Mouse (Mus musculus) limb, embryonic 14.5 days (tissue): ENCODE data around the gene Myo9b. TPM values are rescaled to one million over a fixed set of nuclear protein-coding genes. Genes with fewer than 3 reads are reported as not detected.
"Not testable (repeated sequence)": the region's sequence is repeated elsewhere in the genome, so short reads cannot be mapped to it uniquely, and the experiment has no call there.

Source experiments
- ATAC-seq: fragments of 200-750 bp; cut with Nextera tagmentation; 2 replicates; pipeline ENCODE4 v1.8.0; 2017; ENCODE audit warnings: low read depth, moderate number of reproducible peaks, moderate TSS enrichment; ENCODE audit not compliant: low FRiP score
- DNase-seq: peaks from one replicate; pipeline ENCODE4 v3.0.0-alpha.2; 2015; ENCODE audit warnings: low spot score
- H3K27ac ChIP-seq: fragments of 300-500 bp; sonication (generic); replicated peaks from 2 replicates; pipeline ENCODE4 v1.5.1; 2014; ENCODE audit warnings: low read depth, mild to moderate bottlenecking, low read length, moderate library complexity, mixed read lengths
- H3K27me3 ChIP-seq: fragments of 300-500 bp; sonication (generic); 2 replicates; pipeline ENCODE4 v1.6.1; 2014; ENCODE audit warnings: low read length, mixed read lengths; ENCODE audit not compliant: control insufficient read depth, insufficient read depth
- H3K36me3 ChIP-seq: fragments of 300-500 bp; sonication (generic); 2 replicates; pipeline ENCODE4 v1.6.1; 2014; ENCODE audit warnings: mild to moderate bottlenecking, low read length, moderate library complexity, mixed read lengths; ENCODE audit not compliant: control insufficient read depth, insufficient read depth
- H3K4me1 ChIP-seq: fragments of 300-500 bp; sonication (generic); 2 replicates; pipeline ENCODE4 v1.6.1; 2014; ENCODE audit warnings: antibody characterized with exemption, low read length, mixed read lengths; ENCODE audit not compliant: control insufficient read depth, insufficient read depth
- H3K4me2 ChIP-seq: fragments of 300-500 bp; sonication (generic); replicated peaks from 2 replicates; pipeline ENCODE4 v1.6.1; 2014; ENCODE audit warnings: low read depth, mild to moderate bottlenecking, low read length, moderate library complexity; ENCODE audit not compliant: severe bottlenecking
- H3K4me3 ChIP-seq: fragments of 300-500 bp; sonication (generic); replicated peaks from 2 replicates; pipeline ENCODE4 v1.5.1; 2014; ENCODE audit warnings: low read length
- H3K9ac ChIP-seq: fragments of 300-500 bp; sonication (generic); 2 replicates; pipeline ENCODE4 v1.6.1; 2014; ENCODE audit warnings: mild to moderate bottlenecking, low read depth, low read length, moderate library complexity; ENCODE audit not compliant: severe bottlenecking
- H3K9me3 ChIP-seq: fragments of 300-500 bp; sonication (generic); 2 replicates; pipeline ENCODE4 v1.6.1; 2016; ENCODE audit warnings: low read length; ENCODE audit not compliant: control insufficient read depth
- POLR2A ChIP-seq: fragments of 200-500 bp; IDR thresholded peaks from 2 replicates; pipeline ENCODE4 v1.8.0; 2012; ENCODE audit warnings: inconsistent platforms, mild to moderate bottlenecking, moderate library complexity, borderline replicate concordance; ENCODE audit not compliant: insufficient read depth, insufficient read length; ENCODE audit errors: extremely low read depth
- WGBS: fragments of 180-500 bp; shearing (Covaris S2); extraction: QIAGEN DNeasy Blood & Tissue Kit; methylation state at CpG from one replicate; pipeline ENCODE4 v1.1.7; 2014; 5-methylcytosine and 5-hydroxymethylcytosine counted together
- polyA plus RNA-seq, 2 experiments: library from polyadenylated mRNA; depleted of rRNA in 1 of 2; stranded (reverse) in 1 of 2; unstranded in 1 of 2; fragments of >200 nt; fragmentation: Nextera tagmentation in 1 of 2; extraction: Ambion mirVana in 1 of 2; gene quantifications; 2 replicates each; pipeline versions ENCODE4 v1.2.1 to v1.2.3; 2012 to 2014

Gene Myo9b
- polyA plus RNA-seq, 2 experiments, result 29.4 to 46.1 TPM

DNA sequence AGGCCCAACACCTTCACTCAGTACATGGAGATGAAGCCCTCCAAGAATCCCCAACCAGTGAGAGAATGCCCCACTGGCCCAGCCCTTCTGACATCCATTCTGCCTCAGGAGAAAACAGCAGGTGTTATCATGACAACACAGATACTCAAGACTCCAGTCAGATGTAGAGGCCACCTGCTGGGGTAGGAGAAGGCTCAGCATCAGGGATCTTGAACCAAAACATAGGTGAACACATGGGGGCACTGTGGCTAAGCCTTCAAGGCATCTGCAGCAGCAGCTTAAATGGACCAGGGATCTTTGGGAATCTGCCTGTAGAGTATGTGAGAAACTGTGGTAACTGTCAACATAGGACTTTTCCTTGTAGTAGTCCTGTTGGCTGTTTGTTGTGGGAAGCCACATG lies 11.3 kb upstream of the Myo9b start:
- DNase-seq (no peak), ATAC-seq (no peak)
- Histone ChIP-seq H3K27ac (no peak overlapping the region), H3K9ac (no peak overlapping the region), H3K4me1 (no peaks in the 10 kb centered on the region), H3K27me3 (no peaks in the 10 kb centered on the region), H3K9me3 (no peaks in the 10 kb centered on the region), H3K4me3 (no peak overlapping the region), H3K36me3 (peaks cover 16% of the 10 kb centered on the region), H3K4me2 (no peak overlapping the region)
- no peak for TF ChIP-seq POLR2A

DNA sequence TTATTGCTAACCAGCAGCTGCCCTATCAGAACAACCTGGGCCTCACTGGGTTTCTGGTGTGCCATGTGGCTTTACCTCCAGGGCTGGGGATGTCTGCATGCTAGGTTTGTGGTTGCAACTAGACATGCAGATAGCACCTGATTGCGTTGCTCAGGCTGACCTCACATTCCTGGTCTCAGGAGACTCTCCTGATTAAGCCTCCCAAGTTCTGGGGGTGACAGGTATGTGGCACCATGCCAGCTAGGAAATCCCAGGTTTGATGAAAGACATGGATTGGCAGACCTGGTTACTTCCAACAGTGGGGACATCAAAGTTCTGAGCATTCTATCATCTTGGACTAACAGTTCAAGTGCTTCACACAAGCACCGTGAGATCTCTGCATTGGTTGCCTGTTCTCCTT lies 4.8 kb upstream of the Myo9b start:
- H3K27ac ChIP-seq, result no peak overlapping the region
- no peak overlapping the region for H3K4me2 ChIP-seq
- no peak for ATAC-seq
- peaks cover 4% of the 10 kb centered on the region; the same call in 1 of the 2 replicates for H3K36me3 ChIP-seq
- peaks cover 4% of the 10 kb centered on the region for H3K4me1 ChIP-seq
- no peaks in the 10 kb centered on the region for H3K9me3 ChIP-seq
- H3K9ac ChIP-seq, result no peak overlapping the region
- no peak for TF ChIP-seq POLR2A
- DNase-seq, result no peak
- H3K27me3 ChIP-seq, result no peaks in the 10 kb centered on the region
- no peak overlapping the region for H3K4me3 ChIP-seq
- 95% methylated on average over 2 of the region's 2 CpGs for whole genome bisulfite sequencing

DNA sequence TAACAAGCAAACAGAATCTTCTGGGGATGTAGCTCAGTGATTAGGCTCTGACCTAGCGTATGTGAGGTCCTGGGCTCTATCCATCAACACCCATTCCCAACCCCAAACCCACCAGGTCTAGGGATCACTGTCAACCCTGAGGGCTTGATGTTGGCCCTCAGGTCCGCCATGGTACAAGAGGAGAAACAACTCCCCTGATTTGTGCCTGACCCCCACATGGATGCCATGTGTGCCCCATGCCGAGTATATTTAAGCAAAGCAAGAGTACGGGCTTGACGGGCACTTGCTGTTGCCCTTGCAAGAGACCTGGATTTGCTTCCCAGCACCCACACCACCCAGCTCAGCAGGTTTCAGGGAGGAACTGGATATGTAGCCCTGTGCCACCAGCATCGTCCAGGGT lies 4.2 kb upstream of the Myo9b start:
- DNase-seq, H3K27me3 ChIP-seq, H3K9ac ChIP-seq, H3K36me3 ChIP-seq, H3K27ac ChIP-seq, H3K9me3 ChIP-seq, H3K4me2 ChIP-seq, H3K4me3 ChIP-seq, ATAC-seq, H3K4me1 ChIP-seq: not testable (repeated sequence)
- 91% methylated on average over 5 of the region's 6 CpGs for WGBS

DNA sequence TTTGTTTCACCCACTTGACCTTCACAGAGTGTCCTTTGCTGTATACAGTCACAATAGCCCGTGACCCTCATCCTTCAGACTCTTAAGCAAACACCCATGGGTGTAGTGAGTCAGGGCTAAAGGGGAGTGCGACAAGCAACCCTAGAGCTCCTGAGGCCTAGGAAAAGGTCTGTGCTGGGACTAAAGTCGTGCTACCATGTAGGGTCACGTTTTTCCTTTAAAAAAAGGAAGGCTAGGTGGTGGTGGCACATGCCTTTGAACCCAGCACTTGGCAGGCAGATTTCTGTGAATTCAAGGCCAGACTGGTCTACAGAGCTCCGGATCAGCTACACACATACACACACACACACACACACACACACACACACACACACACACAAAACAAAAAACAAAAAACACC lies 884 bp upstream of the Myo9b start:
- ATAC-seq (no peak), DNase-seq (no peak)
- Histone ChIP-seq H3K9ac (peak overlapping the region; percentile 59), H3K4me3 (peak overlapping the region; percentile 75), H3K27ac (peak overlapping the region; percentile 76; the same call in 1 of the 2 replicates), H3K4me1 (peaks cover 14% of the 10 kb centered on the region), H3K9me3 (no peaks in the 10 kb centered on the region), H3K27me3 (no peaks in the 10 kb centered on the region), H3K36me3 (no peaks in the 10 kb centered on the region), H3K4me2 (peak overlapping the region; percentile 55)
- WGBS, result 23% methylated on average over 5 of the region's 5 CpGs
- no peak for TF ChIP-seq POLR2A

DNA sequence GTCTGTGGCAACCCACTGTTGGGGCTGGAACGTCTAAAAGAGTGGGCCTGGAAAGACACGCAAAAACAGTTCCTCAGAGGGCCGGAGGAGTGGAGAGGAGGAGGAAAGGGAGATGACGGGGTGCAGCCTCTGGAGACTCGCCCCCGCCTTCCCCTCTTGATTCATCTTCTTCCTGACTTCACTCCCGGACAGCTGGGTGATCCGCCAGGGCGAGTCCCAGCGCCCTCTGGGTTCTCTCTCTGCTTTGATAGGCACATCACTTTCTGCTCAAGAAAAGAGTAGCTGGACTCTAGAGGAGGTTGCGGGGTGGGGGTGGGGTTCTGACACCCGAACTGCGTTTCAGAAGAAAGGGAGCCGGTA lies 617 bp downstream of the Myo9b start:
- H3K27me3 ChIP-seq, result no peaks in the 10 kb centered on the region
- peak overlapping the region; percentile 65 for H3K9ac ChIP-seq
- peak overlapping the region; percentile 89 for H3K4me2 ChIP-seq
- peak overlapping the region; percentile 77 for H3K27ac ChIP-seq
- TF ChIP-seq POLR2A, result no peak
- ATAC-seq, result no peak
- WGBS, result 2% methylated on average over 12 of the region's 14 CpGs
- peak; percentile 22 for DNase-seq
- H3K4me1 ChIP-seq, result peaks cover 14% of the 10 kb centered on the region
- H3K9me3 ChIP-seq, result no peaks in the 10 kb centered on the region
- no peaks in the 10 kb centered on the region for H3K36me3 ChIP-seq
- H3K4me3 ChIP-seq, result peak overlapping the region; percentile 75

DNA sequence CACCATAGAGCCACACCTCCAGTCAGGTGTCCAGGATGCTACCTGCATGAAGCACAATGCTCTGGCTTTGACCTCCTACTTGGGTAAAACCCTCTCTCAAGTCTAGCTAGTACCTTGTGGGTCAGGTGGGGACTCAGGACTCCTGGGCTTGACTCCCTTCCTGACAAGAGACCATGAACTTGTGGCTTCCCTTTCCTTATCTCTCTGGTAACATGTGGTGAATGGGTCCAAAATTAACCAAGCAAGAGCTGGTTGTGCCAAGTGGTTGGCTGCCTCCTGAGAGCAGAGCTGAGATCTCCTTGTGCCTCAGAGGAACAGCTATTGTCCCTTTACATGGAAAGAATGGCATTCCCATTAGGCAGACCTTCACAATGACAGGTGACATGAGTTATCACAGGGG lies 2.0 kb downstream of the Myo9b start:
- H3K27me3 ChIP-seq, result no peaks in the 10 kb centered on the region
- H3K4me3 ChIP-seq, result no peak overlapping the region
- H3K9ac ChIP-seq, result no peak overlapping the region
- H3K9me3 ChIP-seq, result no peaks in the 10 kb centered on the region
- ATAC-seq (no peak), DNase-seq (no peak)
- H3K27ac ChIP-seq, result no peak overlapping the region
- TF ChIP-seq POLR2A, result no peak
- H3K36me3 ChIP-seq, result no peaks in the 10 kb centered on the region
- H3K4me2 ChIP-seq, result no peak overlapping the region
- H3K4me1 ChIP-seq, result peaks cover 14% of the 10 kb centered on the region
